Mouse (Mus musculus) MEL (cell line): ENCODE measurements at regions not wholly inside any gene's neighbourhood (a gene's known extent, or its start where the extent isn't known, plus 50 kb on each side); places are given as distances from the start of the nearest gene placed in this dataset.
"Not testable (repeated sequence)": the region's sequence is repeated elsewhere in the genome, so short reads cannot be mapped to it uniquely, and the experiment has no call there.

Experiments
- CTCF ChIP-seq, 3 experiments: IDR thresholded peaks in 2 of 3; conservative IDR thresholded peaks in 1 of 3; 2 replicates each; pipeline ENCODE4 v1.5.1; 2011 to 2012; ENCODE audit warnings: low read length in 3 of 3, low read depth in 2 of 3, mild to moderate bottlenecking in 2 of 3, improper control_type of control experiment in 1 of 3, inconsistent platforms in 1 of 3, mixed read lengths in 1 of 3, moderate library complexity in 1 of 3; ENCODE audit not compliant: control insufficient read depth in 1 of 3, insufficient read depth in 1 of 3, poor library complexity in 1 of 3, severe bottlenecking in 1 of 3
- KAT2A ChIP-seq: conservative IDR thresholded peaks from 2 replicates; pipeline ENCODE4 v1.6.1; 2012; ENCODE audit warnings: low read depth, low read length, improper control_type of control experiment, inconsistent platforms
- MAFK ChIP-seq: IDR thresholded peaks from 2 replicates; pipeline ENCODE4 v1.6.1; 2011; ENCODE audit warnings: low read depth, mild to moderate bottlenecking, low read length, improper control_type of control experiment, borderline replicate concordance
- MAZ ChIP-seq: IDR thresholded peaks from 2 replicates; pipeline ENCODE4 v1.6.1; 2012; ENCODE audit warnings: low read depth, mild to moderate bottlenecking, inconsistent platforms, low read length, improper control_type of control experiment
- MYC ChIP-seq: IDR thresholded peaks from 2 replicates; pipeline ENCODE4 v1.6.1; 2011; ENCODE audit warnings: low read depth, mild to moderate bottlenecking, low read length, improper control_type of control experiment, moderate library complexity
- POLR2A ChIP-seq, 2 experiments: IDR thresholded peaks; 2 replicates each; pipeline ENCODE4 v1.6.1; 2011 to 2012; ENCODE audit warnings: low read length in 2 of 2, mild to moderate bottlenecking in 2 of 2, control low read depth in 1 of 2, improper control_type of control experiment in 1 of 2, low read depth in 1 of 2, moderate library complexity in 1 of 2; ENCODE audit not compliant: control insufficient read depth in 1 of 2, insufficient read depth in 1 of 2, poor library complexity in 1 of 2
- RAD21 ChIP-seq: IDR thresholded peaks from 2 replicates; pipeline ENCODE4 v1.6.1; 2011; ENCODE audit warnings: mild to moderate bottlenecking, low read depth, low read length, improper control_type of control experiment
- TBP ChIP-seq: IDR thresholded peaks from 2 replicates; pipeline ENCODE4 v1.8.0; 2011; ENCODE audit warnings: low read depth, low read length, improper control_type of control experiment
- USF1 ChIP-seq: IDR thresholded peaks from 2 replicates; pipeline ENCODE4 v1.6.1; 2014; ENCODE audit warnings: low read depth, mild to moderate bottlenecking, inconsistent platforms, low read length, improper control_type of control experiment, moderate library complexity
- ZNF384 ChIP-seq: IDR thresholded peaks from 2 replicates; pipeline ENCODE4 v1.6.1; 2012; ENCODE audit warnings: low read depth, mild to moderate bottlenecking, inconsistent platforms, low read length, improper control_type of control experiment

GRCm38 (mm10) chr13:3377801-3378200, 160.1 kb upstream of the Gdi2 start:
- not testable (repeated sequence) for TF ChIP-seq TBP; MAFK; MAZ; CTCF (IDR thresholded peaks at IDR 0.05 in 2 of 3, conservative IDR thresholded peaks at IDR 0.05 in 1 of 3; ENCODE audit: control insufficient read depth in 1 of 3, insufficient read depth in 1 of 3, low read depth in 2 of 3, low read length in 3 of 3, poor library complexity in 1 of 3, severe bottlenecking in 1 of 3); USF1; RAD21; MYC; POLR2A (IDR thresholded peaks at IDR 0.05; ENCODE audit: control insufficient read depth in 1 of 2, insufficient read depth in 1 of 2, low read depth in 1 of 2, low read length in 2 of 2, poor library complexity in 1 of 2); KAT2A; ZNF384
